Mouse (Mus musculus) heart, embryonic 14.5 days (tissue): ENCODE data around the gene Specc1. TPM values are rescaled to one million over a fixed set of nuclear protein-coding genes. Genes with fewer than 3 reads are reported as not detected.

Source experiments
- ATAC-seq: fragments of 200-750 bp; cut with Nextera tagmentation; 2 replicates; pipeline ENCODE4 v1.8.0; 2017; ENCODE audit warnings: low read depth, moderate TSS enrichment; ENCODE audit not compliant: insufficient number of reproducible peaks, insufficient read depth, low FRiP score
- H3K27ac ChIP-seq, 2 experiments: fragments of 200-500 bp in 1 of 2; fragments of 300-500 bp in 1 of 2; sonication (generic) in 1 of 2; replicated peaks in 1 of 2; 2 replicates each; pipeline ENCODE4 v1.5.1; 2012 to 2014; ENCODE audit warnings: low read depth in 2 of 2, low read length in 2 of 2, control low read depth in 1 of 2, mild to moderate bottlenecking in 1 of 2, mixed read lengths in 1 of 2; ENCODE audit not compliant: control insufficient read depth in 1 of 2, insufficient read depth in 1 of 2
- H3K27me3 ChIP-seq: fragments of 300-500 bp; sonication (generic); 2 replicates; pipeline ENCODE4 v1.6.1; 2014; ENCODE audit warnings: mild to moderate bottlenecking, low read length, control low read depth; ENCODE audit not compliant: control insufficient read depth, insufficient read depth
- H3K36me3 ChIP-seq: fragments of 300-500 bp; sonication (generic); 2 replicates; pipeline ENCODE4 v1.6.1; 2014; ENCODE audit warnings: mild to moderate bottlenecking, control low read depth, low read length, mixed read lengths; ENCODE audit not compliant: control insufficient read depth, insufficient read depth
- H3K4me1 ChIP-seq, 2 experiments: fragments of 200-500 bp in 1 of 2; fragments of 300-500 bp in 1 of 2; sonication (generic) in 1 of 2; 2 replicates each; pipeline ENCODE4 v1.6.1; 2012 to 2014; ENCODE audit warnings: low read length in 2 of 2, control low read depth in 1 of 2, mixed read lengths in 1 of 2; ENCODE audit not compliant: control insufficient read depth in 2 of 2, insufficient read depth in 2 of 2
- H3K4me2 ChIP-seq: fragments of 300-500 bp; sonication (generic); 2 replicates; pipeline ENCODE4 v1.6.1; 2014; ENCODE audit warnings: mild to moderate bottlenecking, low read length
- H3K4me3 ChIP-seq, 2 experiments: fragments of 200-500 bp in 1 of 2; fragments of 300-500 bp in 1 of 2; sonication (generic) in 1 of 2; 2 replicates each; pipeline ENCODE4 v1.5.1; 2012 to 2014; ENCODE audit warnings: low read length in 2 of 2, mild to moderate bottlenecking in 2 of 2, control low read depth in 1 of 2, low read depth in 1 of 2, moderate library complexity in 1 of 2; ENCODE audit not compliant: control insufficient read depth in 1 of 2, insufficient read depth in 1 of 2
- H3K9ac ChIP-seq: fragments of 300-500 bp; sonication (generic); 2 replicates; pipeline ENCODE4 v1.6.1; 2014; ENCODE audit warnings: mild to moderate bottlenecking, low read length
- H3K9me3 ChIP-seq: fragments of 300-500 bp; sonication (generic); 2 replicates; pipeline ENCODE4 v1.6.1; 2016; ENCODE audit warnings: low read length, control low read depth; ENCODE audit not compliant: control insufficient read depth
- WGBS: fragments of 180-500 bp; shearing (Covaris S2); extraction: QIAGEN DNeasy Blood & Tissue Kit; methylation state at CpG from one replicate; pipeline ENCODE4 v1.1.7; 2014; 5-methylcytosine and 5-hydroxymethylcytosine counted together
- polyA plus RNA-seq: library from polyadenylated mRNA; unstranded; fragments of >200 nt; fragmentation: Nextera tagmentation; extraction: Ambion mirVana; gene quantifications from 2 replicates; pipeline ENCODE4 v1.2.1, GENCODE M21; 2014

Gene Specc1
- polyA plus RNA-seq, 1 experiment from 2014 or later = 12.1 TPM

DNA sequence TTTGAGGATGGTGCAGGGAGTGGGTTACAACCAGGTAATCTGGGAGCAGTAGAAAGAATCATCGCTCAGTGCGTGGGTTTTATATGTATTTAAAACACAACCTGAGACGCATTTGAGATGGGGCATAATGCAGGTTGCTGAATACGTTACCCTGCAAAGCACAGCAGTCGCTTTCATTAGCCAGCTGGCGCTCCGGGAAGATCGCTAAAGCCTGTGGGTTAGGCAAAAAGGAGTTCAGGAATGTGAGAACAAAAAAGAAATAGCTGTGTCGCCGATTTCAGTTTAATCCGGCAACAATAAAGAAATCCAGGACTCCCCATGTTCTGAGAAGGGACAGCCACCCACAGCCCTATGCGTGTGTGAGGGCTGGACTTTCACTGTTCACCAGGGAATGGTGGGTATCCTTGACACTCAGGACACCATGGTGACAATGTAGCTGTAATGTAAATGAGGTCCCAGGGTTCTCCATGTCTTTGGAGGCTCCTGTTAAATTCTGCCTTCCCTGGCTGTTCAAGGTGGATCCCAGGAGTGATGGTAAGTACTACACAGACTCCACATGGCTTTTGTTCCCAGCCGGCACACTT lies 58.6 kb downstream of the Specc1 start:
- Histone ChIP-seq H3K27me3 (no peaks in the 10 kb centered on the region), H3K9me3 (no peaks in the 10 kb centered on the region), H3K4me2 (no peak overlapping the region), H3K27ac (no peak overlapping the region), H3K9ac (no peak overlapping the region), H3K36me3 (no peaks in the 10 kb centered on the region), H3K4me3 (no peak overlapping the region), H3K4me1 (no peaks in the 10 kb centered on the region)
- no peak for ATAC-seq
- 58% methylated on average over 13 of the region's 13 CpGs for WGBS

DNA sequence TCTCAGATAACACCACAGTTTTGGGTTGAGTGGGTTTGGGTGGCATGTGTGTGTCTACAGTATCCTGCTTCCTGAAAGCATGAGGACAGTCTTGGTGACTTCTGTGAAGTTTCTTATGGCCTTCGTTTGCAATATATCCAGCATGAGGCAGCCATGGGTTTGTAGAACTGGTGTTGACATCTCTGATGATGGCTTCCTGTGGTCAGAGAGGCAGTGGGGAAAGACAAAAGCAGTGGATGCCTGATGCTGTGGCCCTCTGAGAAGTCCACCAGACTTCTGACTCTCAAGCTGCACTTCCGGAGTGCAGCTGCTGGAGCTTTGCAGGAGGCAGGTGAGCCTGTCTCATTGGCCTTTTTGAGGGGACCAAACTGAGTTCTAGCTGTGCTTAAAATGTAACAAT lies 60.4 kb downstream of the Specc1 start:
- 54% methylated on average over 2 of the region's 2 CpGs for WGBS

DNA sequence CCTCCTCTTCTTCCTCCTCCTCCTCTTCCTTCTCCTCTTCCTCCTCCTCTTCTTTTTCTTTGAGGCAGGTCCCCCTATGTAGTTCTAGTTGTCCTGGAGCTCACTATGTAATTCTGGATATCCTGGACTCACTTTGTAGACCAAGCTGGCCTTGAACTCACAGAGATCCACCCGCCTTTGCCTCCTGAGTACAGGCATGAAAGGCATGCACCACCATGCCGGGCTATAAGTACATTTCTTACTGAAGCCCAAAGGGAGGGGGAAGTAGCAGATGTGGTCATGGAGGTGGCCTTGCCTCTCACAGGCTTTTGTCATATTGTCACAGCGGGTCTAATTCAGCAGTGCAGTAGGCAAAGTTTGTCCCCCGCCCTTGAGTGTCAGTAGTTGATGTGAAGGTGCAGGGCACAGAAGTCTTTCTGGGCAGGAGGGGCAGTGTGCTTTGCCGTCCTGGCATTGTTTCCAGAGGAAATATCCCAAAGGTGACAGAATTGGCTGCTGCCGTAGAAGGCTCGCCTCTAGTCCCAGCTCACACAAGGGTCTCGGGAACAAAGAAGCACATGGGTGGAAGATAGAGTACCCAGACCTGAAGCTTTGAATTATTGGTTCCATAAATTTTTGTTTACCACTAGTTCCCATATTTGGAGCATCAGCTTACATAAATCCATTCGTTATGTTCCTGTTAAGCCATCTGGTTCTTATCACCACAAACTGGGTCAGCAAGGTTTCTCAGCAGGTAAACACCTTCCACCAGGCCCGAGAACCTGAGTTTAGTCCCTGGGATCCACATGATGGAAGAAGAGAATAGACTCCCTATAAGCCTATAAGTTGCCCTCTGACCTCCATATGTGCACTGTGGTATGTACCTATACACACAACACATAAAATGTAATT lies 62.0 kb downstream of the Specc1 start:
- peaks cover 0 to 9% of the 10 kb centered on the region in 2 experiments; a peak in 2 of 4 replicates for H3K4me1 ChIP-seq
- H3K4me2 ChIP-seq = no peak overlapping the region
- no peaks in the 10 kb centered on the region for H3K9me3 ChIP-seq
- no peak overlapping the region for H3K9ac ChIP-seq
- no peak overlapping the region for H3K4me3 ChIP-seq
- no peak overlapping the region for H3K27ac ChIP-seq
- H3K36me3 ChIP-seq = no peaks in the 10 kb centered on the region
- no peaks in the 10 kb centered on the region for H3K27me3 ChIP-seq
- WGBS = 72% methylated on average over 10 of the region's 10 CpGs
- ATAC-seq = no peak

More for the DNA sequence above, 60.4 kb downstream of the Specc1 start:
- no peak for ATAC-seq
- no peaks in the 10 kb centered on the region for H3K9me3 ChIP-seq
- no peak overlapping the region for H3K4me3 ChIP-seq
- no peaks in the 10 kb centered on the region for H3K27me3 ChIP-seq
- H3K36me3 ChIP-seq = no peaks in the 10 kb centered on the region
- H3K4me1 ChIP-seq = no peaks in the 10 kb centered on the region
- H3K4me2 ChIP-seq = no peak overlapping the region
- no peak overlapping the region for H3K9ac ChIP-seq
- H3K27ac ChIP-seq = no peak overlapping the region

DNA sequence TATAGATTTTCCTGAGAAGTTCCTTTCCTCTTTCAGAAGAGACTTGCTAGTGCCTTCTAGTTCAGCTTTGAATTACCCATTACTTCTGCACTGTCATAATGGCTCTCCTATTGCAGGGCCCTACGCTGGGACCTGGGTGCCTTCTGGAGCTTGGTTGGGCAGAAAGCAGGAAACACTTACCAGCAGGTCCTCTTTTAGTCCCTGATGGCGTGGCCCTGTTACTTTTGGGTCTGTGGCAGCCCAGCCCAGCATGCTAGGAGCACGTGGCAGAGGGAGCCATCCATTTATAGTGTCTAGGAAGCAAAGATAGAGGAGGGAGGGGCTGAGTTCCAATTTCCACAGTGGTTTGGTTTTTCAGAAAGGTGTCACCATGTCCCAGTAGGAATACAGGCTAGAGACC lies 63.3 kb downstream of the Specc1 start:
- 60% methylated on average over 3 of the region's 3 CpGs for WGBS
- Histone ChIP-seq H3K4me2 (no peak overlapping the region), H3K27ac (no peak overlapping the region), H3K27me3 (no peaks in the 10 kb centered on the region), H3K36me3 (no peaks in the 10 kb centered on the region), H3K9ac (no peak overlapping the region), H3K4me1 (peaks cover 0 to 14% of the 10 kb centered on the region in 2 experiments; a peak in 2 of 4 replicates), H3K9me3 (no peaks in the 10 kb centered on the region), H3K4me3 (no peak overlapping the region)
- ATAC-seq = no peak

DNA sequence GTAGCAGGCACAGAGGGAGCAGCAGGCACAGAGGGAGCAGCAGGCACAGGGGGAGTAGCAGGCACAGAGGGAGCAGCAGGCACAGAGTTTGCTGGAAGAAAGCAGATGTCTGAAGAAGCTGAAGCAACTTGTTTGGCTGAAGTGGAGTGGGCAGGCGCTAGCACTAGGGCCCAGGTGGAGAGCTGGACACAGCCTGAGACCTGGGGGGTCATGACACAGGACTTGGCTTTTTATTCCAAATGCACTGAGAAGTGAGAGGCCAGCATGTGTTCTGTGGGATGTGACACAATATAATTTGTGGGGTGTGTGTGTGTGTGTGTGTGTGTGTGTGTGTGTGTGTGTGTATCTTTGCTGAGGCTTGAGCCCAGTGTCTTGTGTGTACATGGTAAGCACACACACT lies 64.3 kb downstream of the Specc1 start:
- Histone ChIP-seq H3K4me3 (no peak overlapping the region), H3K4me1 (peaks cover 0 to 14% of the 10 kb centered on the region in 2 experiments; a peak in 2 of 4 replicates), H3K27me3 (no peaks in the 10 kb centered on the region), H3K27ac (no peak overlapping the region), H3K9ac (no peak overlapping the region), H3K9me3 (no peaks in the 10 kb centered on the region), H3K4me2 (no peak overlapping the region), H3K36me3 (no peaks in the 10 kb centered on the region)
- 93% methylated on average over 1 of the region's 1 CpGs for WGBS
- ATAC-seq = no peak

DNA sequence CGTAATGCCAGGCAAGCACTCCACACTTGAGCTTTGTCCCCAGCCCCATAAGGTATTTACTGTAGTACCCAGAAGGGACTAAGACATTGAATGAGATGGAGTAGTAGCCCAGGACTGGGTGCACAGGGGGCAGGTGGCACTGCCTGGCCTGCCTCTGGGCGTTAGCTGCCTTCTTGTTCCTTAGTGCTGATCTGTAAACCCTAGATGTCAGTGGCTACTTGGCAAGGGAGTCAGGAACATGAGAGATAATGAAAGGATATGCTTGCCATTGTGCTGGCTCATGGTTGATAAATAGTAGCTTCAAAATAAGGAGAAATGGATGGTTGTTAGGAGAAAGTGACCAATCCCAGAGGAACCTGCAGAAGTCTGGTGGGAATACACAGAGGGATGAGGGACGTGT lies 65.5 kb downstream of the Specc1 start:
- WGBS = 79% methylated on average over 3 of the region's 3 CpGs
- no peaks in the 10 kb centered on the region for H3K36me3 ChIP-seq
- no peaks in the 10 kb centered on the region for H3K9me3 ChIP-seq
- no peak overlapping the region for H3K27ac ChIP-seq
- no peaks in the 10 kb centered on the region for H3K27me3 ChIP-seq
- H3K4me3 ChIP-seq = no peak overlapping the region
- H3K9ac ChIP-seq = no peak overlapping the region
- H3K4me2 ChIP-seq = no peak overlapping the region
- no peak for ATAC-seq
- peaks cover 0 to 14% of the 10 kb centered on the region in 2 experiments; a peak in 2 of 4 replicates for H3K4me1 ChIP-seq

DNA sequence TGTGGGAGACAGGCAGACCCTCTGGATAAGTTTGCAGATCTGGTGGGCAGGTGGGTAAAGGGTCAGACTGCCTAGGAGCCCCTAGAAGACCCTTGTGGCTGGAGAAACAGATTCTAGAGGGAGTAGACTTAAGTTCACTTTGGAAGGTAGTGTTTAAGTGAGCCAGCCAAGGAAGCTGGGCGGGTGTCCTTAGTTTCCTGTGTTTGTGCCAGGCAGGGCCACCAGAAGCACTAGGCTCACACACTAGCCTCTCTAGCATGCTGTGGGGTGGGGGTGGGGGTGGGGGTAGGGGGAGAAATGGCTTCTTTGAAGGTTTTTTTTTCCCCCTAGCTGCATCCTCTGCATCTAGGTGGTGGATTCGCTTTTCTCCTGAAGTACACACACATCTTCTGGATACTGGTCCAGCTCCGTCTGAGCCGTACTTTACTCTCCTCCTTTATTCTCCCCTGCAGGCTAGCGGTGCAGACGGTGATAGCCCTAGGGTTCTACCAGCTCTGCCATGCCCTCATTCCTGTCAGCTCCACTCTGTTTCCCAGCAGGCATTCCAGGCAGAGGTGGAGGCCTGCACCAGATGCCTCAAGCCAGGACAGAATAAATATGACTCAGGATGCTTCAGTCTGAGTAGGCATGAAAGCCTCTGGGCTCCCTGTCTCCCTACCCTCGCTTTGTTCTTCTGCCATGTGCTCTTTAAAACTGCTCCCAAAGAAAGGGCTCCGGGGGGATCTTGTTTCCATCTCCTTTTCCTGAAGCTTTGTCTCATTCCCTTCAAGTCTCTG lies 66.3 kb downstream of the Specc1 start:
- H3K9me3 ChIP-seq = no peaks in the 10 kb centered on the region
- 70% methylated on average over 8 of the region's 8 CpGs for WGBS
- H3K36me3 ChIP-seq = no peaks in the 10 kb centered on the region
- no peak overlapping the region for H3K9ac ChIP-seq
- no peak overlapping the region for H3K4me3 ChIP-seq
- peak overlapping the region in 1 of 2 experiments; percentile 63; a peak in 1 of 4 replicates for H3K27ac ChIP-seq
- no peak overlapping the region for H3K4me2 ChIP-seq
- H3K4me1 ChIP-seq = peaks cover 0 to 14% of the 10 kb centered on the region in 2 experiments; a peak in 2 of 4 replicates
- no peak for ATAC-seq
- H3K27me3 ChIP-seq = no peaks in the 10 kb centered on the region
